Mouse (Mus musculus) liver, adult 2 months (tissue): ENCODE results near the gene Fbxl14.

ENCODE experiments used
- CTCF ChIP-seq: fragments of 200-500 bp; IDR thresholded peaks from 2 replicates; pipeline ENCODE4 v1.5.1; 2011; ENCODE audit warnings: low read depth, low read length, control low read depth
- POLR2A ChIP-seq: fragments of 200-500 bp; IDR thresholded peaks from 2 replicates; pipeline ENCODE4 v1.6.1; 2011; ENCODE audit warnings: low read length, control low read depth; ENCODE audit not compliant: insufficient read depth; ENCODE audit errors: extremely low read depth

DNA sequence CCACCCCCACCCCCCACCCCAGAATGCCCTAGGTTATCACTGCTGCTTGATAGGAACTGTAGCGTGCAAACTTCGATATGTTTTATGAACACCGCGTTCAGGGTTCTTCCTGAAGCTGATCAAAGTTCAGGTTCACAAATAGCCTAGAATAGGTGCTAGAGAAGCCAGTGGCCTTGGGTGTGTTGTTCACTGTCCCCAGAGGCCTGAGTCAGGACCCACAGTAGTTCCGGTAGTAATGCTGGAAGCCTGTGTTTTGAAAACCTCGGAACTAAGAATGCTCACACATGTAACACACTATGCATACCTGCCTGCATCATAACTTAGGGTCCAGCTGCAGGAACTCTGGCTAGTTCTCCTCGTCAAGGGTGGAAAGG lies 7.6 kb downstream of the Fbxl14 start:
- no peak for TF ChIP-seq CTCF
- no peak for TF ChIP-seq POLR2A
